Mouse (Mus musculus) forebrain, embryonic 13.5 days (tissue): ENCODE measurements at regions not wholly inside any gene's neighbourhood (a gene's known extent, or its start where the extent isn't known, plus 50 kb on each side); places are given as distances from the start of the nearest gene placed in this dataset.
"Not testable (repeated sequence)": the region's sequence is repeated elsewhere in the genome, so short reads cannot be mapped to it uniquely, and the experiment has no call there.

Experiments
- ATAC-seq: fragments of 200-750 bp; cut with Nextera tagmentation; 2 replicates; pipeline ENCODE4 v1.8.0; 2017
- H3K27ac ChIP-seq: fragments of 300-500 bp; sonication (generic); 2 replicates; pipeline ENCODE4 v1.5.1; 2015; ENCODE audit warnings: inconsistent platforms, mild to moderate bottlenecking, moderate library complexity
- H3K27me3 ChIP-seq: fragments of 300-500 bp; sonication (generic); 2 replicates; pipeline ENCODE4 v1.6.1; 2015; ENCODE audit warnings: mild to moderate bottlenecking, inconsistent platforms
- H3K36me3 ChIP-seq: fragments of 300-500 bp; sonication (generic); 2 replicates; pipeline ENCODE4 v1.6.1; 2015; ENCODE audit warnings: mild to moderate bottlenecking, inconsistent platforms; ENCODE audit not compliant: poor library complexity, severe bottlenecking
- H3K4me1 ChIP-seq: fragments of 300-500 bp; sonication (generic); 2 replicates; pipeline ENCODE4 v1.6.1; 2015; ENCODE audit warnings: inconsistent platforms
- H3K4me2 ChIP-seq: fragments of 300-500 bp; sonication (generic); 2 replicates; pipeline ENCODE4 v1.6.1; 2015; ENCODE audit warnings: inconsistent platforms, mild to moderate bottlenecking, moderate library complexity
- H3K4me3 ChIP-seq: fragments of 300-500 bp; sonication (generic); 2 replicates; pipeline ENCODE4 v1.5.1; 2015; ENCODE audit warnings: mild to moderate bottlenecking, inconsistent platforms
- H3K9ac ChIP-seq: fragments of 300-500 bp; sonication (generic); 2 replicates; pipeline ENCODE4 v1.6.1; 2015; ENCODE audit warnings: mild to moderate bottlenecking, inconsistent platforms
- H3K9me3 ChIP-seq: fragments of 300-500 bp; sonication (generic); replicated peaks from 2 replicates; pipeline ENCODE4 v1.6.1; 2016; ENCODE audit warnings: inconsistent platforms
- WGBS: fragments of 180-500 bp; shearing (Covaris S2); methylation state at CpG from one replicate; pipeline ENCODE4 v1.1.7; 2015; 5-methylcytosine and 5-hydroxymethylcytosine counted together

GRCm38 (mm10) chr3:58271441-58271840 is 143.1 kb upstream of the Tsc22d2 start:
- no CpG with 5 or more reads among the region's 4 CpGs for WGBS
- H3K4me1 ChIP-seq, H3K4me3 ChIP-seq, H3K9ac ChIP-seq, H3K27ac ChIP-seq, H3K36me3 ChIP-seq, H3K4me2 ChIP-seq, H3K9me3 ChIP-seq, H3K27me3 ChIP-seq: not testable (repeated sequence)
- ATAC-seq = peak; percentile 76

DNA sequence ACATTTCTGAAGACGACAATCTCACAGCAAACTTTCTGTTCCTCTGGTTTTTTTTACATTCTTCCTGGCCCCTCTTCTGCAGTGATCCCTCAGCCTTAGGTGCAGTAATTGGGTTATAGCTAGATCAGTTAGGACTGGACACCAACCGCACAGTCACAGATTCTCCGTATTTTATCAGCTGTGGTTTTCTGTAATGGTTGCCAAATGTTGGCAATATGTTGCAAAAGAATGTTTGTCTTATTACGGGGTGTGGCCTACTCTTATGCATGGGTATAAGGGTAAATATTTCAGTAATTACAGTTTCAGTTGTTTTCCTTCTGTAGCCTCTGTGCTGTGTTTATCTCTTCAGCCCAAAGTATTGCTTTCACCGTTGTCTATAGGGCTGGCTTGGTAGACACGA is 133.2 kb upstream of the Tsc22d2 start:
- Histone ChIP-seq H3K9ac (no peak overlapping the region), H3K9me3 (no peaks in the 10 kb centered on the region), H3K4me3 (no peak overlapping the region), H3K4me1 (no peaks in the 10 kb centered on the region), H3K27ac (no peak overlapping the region), H3K27me3 (no peaks in the 10 kb centered on the region), H3K36me3 (no peaks in the 10 kb centered on the region), H3K4me2 (no peak overlapping the region)
- ATAC-seq = no peak
- 90% methylated on average over 6 of the region's 6 CpGs for WGBS

DNA sequence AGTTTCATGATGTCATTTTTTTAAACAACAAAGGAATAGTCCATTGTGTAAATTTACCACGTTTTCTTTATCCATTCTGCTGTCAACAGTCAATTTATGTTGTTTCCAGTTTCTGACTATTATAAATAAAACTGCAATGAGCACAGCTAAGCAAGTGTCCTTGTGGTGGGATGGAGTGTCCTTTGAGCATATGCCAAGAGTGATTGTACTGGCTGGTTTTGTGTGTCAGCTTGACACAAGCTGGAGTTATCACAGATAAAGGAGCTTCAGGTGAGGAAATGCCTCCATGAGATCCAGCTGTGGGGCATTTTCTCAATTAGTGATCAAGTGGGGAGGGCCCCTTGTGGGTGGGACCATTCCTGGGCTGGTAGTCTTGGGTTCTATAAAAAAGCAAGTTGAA is 130.1 kb upstream of the Tsc22d2 start:
- H3K4me2 ChIP-seq, H3K9ac ChIP-seq, H3K27ac ChIP-seq, H3K4me1 ChIP-seq, ATAC-seq, H3K27me3 ChIP-seq, H3K9me3 ChIP-seq, H3K4me3 ChIP-seq, H3K36me3 ChIP-seq: not testable (repeated sequence)
- WGBS = 37% methylated on average over 1 of the region's 1 CpGs

- Histone ChIP-seq H3K36me3 (no peaks in the 10 kb centered on the region), H3K4me1 (no peaks in the 10 kb centered on the region), H3K9ac (no peak overlapping the region), H3K9me3 (no peaks in the 10 kb centered on the region), H3K4me3 (no peak overlapping the region), H3K27ac (no peak overlapping the region), H3K4me2 (no peak overlapping the region), H3K27me3 (no peaks in the 10 kb centered on the region)
- 82% methylated on average over 5 of the region's 5 CpGs for WGBS
- ATAC-seq = no peak
Measured at GRCm38 (mm10) chr3:58295810-58296209, 118.7 kb upstream of the Tsc22d2 start.

DNA sequence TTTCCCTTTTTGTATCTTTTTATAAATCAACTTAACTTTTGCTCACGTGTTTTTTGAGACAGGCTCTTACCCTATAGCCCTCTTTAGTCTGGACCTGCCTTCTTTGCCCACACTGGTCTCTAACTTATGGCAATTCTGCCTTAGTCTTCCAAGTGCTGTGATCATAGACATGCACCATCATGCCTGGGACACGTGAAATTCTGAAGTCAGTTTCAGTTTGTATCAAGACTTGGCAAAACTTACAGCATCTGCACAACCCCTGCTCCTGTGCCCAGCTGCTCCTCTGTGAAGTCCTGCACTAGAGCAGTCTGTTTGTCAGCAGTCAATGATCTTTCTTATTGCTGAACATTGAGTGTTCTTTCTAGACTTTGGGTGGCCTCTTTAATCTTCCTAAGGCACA is 114.3 kb upstream of the Tsc22d2 start:
- no peak for ATAC-seq
- 81% methylated on average over 2 of the region's 2 CpGs for WGBS
- H3K27me3 ChIP-seq = no peaks in the 10 kb centered on the region
- no peak overlapping the region for H3K27ac ChIP-seq
- H3K4me2 ChIP-seq = no peak overlapping the region
- no peak overlapping the region for H3K4me3 ChIP-seq
- H3K36me3 ChIP-seq = no peaks in the 10 kb centered on the region
- H3K4me1 ChIP-seq = peaks cover 4% of the 10 kb centered on the region; the same call in 1 of the 2 replicates
- H3K9ac ChIP-seq = no peak overlapping the region
- no peaks in the 10 kb centered on the region for H3K9me3 ChIP-seq

GRCm38 (mm10) chr3:58300801-58301485 is 113.6 kb upstream of the Tsc22d2 start:
- no peak overlapping the region for H3K4me2 ChIP-seq
- H3K27ac ChIP-seq = no peak overlapping the region
- 52% methylated on average over 5 of the region's 5 CpGs for WGBS
- no peaks in the 10 kb centered on the region for H3K27me3 ChIP-seq
- H3K9me3 ChIP-seq = no peaks in the 10 kb centered on the region
- ATAC-seq = no peak
- H3K4me3 ChIP-seq = no peak overlapping the region
- H3K4me1 ChIP-seq = peaks cover 4% of the 10 kb centered on the region; the same call in 1 of the 2 replicates
- H3K36me3 ChIP-seq = no peaks in the 10 kb centered on the region
- no peak overlapping the region for H3K9ac ChIP-seq

DNA sequence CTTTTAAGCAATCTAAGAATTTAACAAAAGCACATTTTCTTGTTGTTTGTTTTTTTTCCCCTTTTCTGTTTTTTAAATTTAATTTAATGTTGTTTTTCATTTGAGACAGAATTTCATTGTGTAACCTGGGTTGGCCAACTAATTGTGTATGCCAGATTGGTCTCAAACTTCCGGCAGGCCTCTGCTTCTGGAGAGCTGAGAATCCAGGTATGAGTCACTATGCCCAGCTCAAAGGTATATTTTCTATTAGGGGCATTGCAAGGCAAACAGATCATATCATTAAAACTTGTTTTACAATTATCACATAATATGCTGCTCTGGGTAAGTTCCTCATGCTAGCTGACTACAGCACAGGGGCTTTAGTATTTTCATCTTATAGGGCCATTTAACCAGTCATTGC is 112.2 kb upstream of the Tsc22d2 start:
- Histone ChIP-seq H3K36me3 (no peaks in the 10 kb centered on the region), H3K4me2 (no peak overlapping the region), H3K4me3 (no peak overlapping the region), H3K27me3 (no peaks in the 10 kb centered on the region), H3K9me3 (no peaks in the 10 kb centered on the region), H3K4me1 (peaks cover 4% of the 10 kb centered on the region; the same call in 1 of the 2 replicates), H3K27ac (no peak overlapping the region), H3K9ac (no peak overlapping the region)
- ATAC-seq = no peak
- 84% methylated on average over 1 of the region's 1 CpGs for WGBS

- Histone ChIP-seq H3K4me2 (no peak overlapping the region), H3K9me3 (no peaks in the 10 kb centered on the region), H3K27ac (no peak overlapping the region), H3K27me3 (no peaks in the 10 kb centered on the region), H3K9ac (no peak overlapping the region), H3K36me3 (no peaks in the 10 kb centered on the region), H3K4me3 (no peak overlapping the region), H3K4me1 (peaks cover 4% of the 10 kb centered on the region; the same call in 1 of the 2 replicates)
- ATAC-seq = no peak
- 66% methylated on average over 3 of the region's 3 CpGs for WGBS
Measured at GRCm38 (mm10) chr3:58303746-58304145, 110.8 kb upstream of the Tsc22d2 start.

DNA sequence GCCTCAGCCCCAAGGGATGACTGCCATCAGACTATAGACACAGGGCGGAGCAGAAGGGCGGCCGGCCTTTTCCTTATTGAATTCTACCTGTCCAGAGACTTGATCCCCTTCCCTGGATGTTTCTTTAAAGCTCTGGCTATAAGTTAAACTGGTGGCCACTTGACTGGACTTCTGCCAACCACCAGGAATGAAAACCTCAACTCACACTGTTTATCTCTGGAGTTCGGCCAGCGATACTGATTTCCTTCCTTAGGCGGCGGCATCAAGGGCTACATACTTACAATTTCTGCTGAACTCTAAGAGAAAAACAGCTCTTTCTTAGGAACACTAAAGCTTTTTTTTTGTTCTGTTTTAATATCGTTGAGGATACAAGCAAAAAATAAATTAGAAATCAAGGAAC is 104.9 kb upstream of the Tsc22d2 start:
- no peak overlapping the region for H3K9ac ChIP-seq
- ATAC-seq = no peak
- 88% methylated on average over 8 of the region's 8 CpGs for WGBS

GRCm38 (mm10) chr3:58310390-58310789 is 104.1 kb upstream of the Tsc22d2 start:
- Histone ChIP-seq H3K9me3 (no peaks in the 10 kb centered on the region), H3K9ac (no peak overlapping the region), H3K4me2 (no peak overlapping the region), H3K4me1 (no peaks in the 10 kb centered on the region), H3K4me3 (no peak overlapping the region), H3K27me3 (no peaks in the 10 kb centered on the region), H3K36me3 (no peaks in the 10 kb centered on the region), H3K27ac (no peak overlapping the region)
- WGBS = 91% methylated on average over 4 of the region's 4 CpGs
- ATAC-seq = no peak

More for the DNA sequence above, 104.9 kb upstream of the Tsc22d2 start:
- no peak overlapping the region for H3K27ac ChIP-seq
- H3K4me1 ChIP-seq = no peaks in the 10 kb centered on the region
- H3K4me2 ChIP-seq = no peak overlapping the region
- no peaks in the 10 kb centered on the region for H3K9me3 ChIP-seq
- no peaks in the 10 kb centered on the region for H3K27me3 ChIP-seq
- H3K4me3 ChIP-seq = no peak overlapping the region
- H3K36me3 ChIP-seq = no peaks in the 10 kb centered on the region

- H3K36me3 ChIP-seq = no peaks in the 10 kb centered on the region
- 93% methylated on average over 5 of the region's 5 CpGs for WGBS
- H3K4me3 ChIP-seq = no peak overlapping the region
- no peaks in the 10 kb centered on the region for H3K9me3 ChIP-seq
- H3K27me3 ChIP-seq = no peaks in the 10 kb centered on the region
- no peaks in the 10 kb centered on the region for H3K4me1 ChIP-seq
- ATAC-seq = no peak
- no peak overlapping the region for H3K27ac ChIP-seq
- no peak overlapping the region for H3K4me2 ChIP-seq
- no peak overlapping the region for H3K9ac ChIP-seq
Measured at GRCm38 (mm10) chr3:58311104-58311685, 103.3 kb upstream of the Tsc22d2 start.

- Histone ChIP-seq H3K4me3 (no peak overlapping the region), H3K4me2 (no peak overlapping the region), H3K9ac (no peak overlapping the region), H3K27me3 (no peaks in the 10 kb centered on the region), H3K4me1 (no peaks in the 10 kb centered on the region), H3K9me3 (no peaks in the 10 kb centered on the region), H3K27ac (no peak overlapping the region), H3K36me3 (no peaks in the 10 kb centered on the region)
- ATAC-seq = no peak
- 89% methylated on average over 6 of the region's 6 CpGs for WGBS
Measured at GRCm38 (mm10) chr3:58312623-58313022, 101.9 kb upstream of the Tsc22d2 start.

DNA sequence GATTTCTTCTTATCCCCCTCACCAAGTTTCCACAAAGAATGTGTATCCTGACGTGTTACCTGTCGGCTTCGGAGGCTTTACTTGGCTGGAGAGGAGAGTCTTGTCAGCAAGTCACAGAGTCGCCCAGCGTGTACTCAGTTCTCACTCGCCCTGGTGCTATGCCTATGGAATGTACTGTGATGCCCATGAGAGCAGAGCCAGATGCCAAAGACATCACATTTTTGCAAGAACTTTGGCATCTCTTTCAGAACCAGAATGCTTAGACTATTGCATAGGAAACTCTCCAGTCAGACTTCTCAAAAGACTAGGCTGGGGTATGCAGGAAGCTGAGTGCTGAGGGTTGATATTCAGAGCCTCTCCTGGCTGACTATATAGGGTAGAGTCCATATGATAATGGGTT is 99.3 kb upstream of the Tsc22d2 start:
- no peak overlapping the region for H3K27ac ChIP-seq
- H3K4me2 ChIP-seq = no peak overlapping the region
- 94% methylated on average over 6 of the region's 6 CpGs for WGBS
- no peaks in the 10 kb centered on the region for H3K27me3 ChIP-seq
- H3K9ac ChIP-seq = no peak overlapping the region
- no peaks in the 10 kb centered on the region for H3K9me3 ChIP-seq
- H3K4me3 ChIP-seq = no peak overlapping the region
- ATAC-seq = no peak
- H3K36me3 ChIP-seq = no peaks in the 10 kb centered on the region
- no peaks in the 10 kb centered on the region for H3K4me1 ChIP-seq
